Mouse (Mus musculus): ENCODE data around the gene Zfyve1. TPM values are rescaled to one million over a fixed set of nuclear protein-coding genes. Genes with fewer than 3 reads are reported as not detected.

The Zfyve1 gene
- total and polyA plus RNA-seq, 2 experiments from 2014 or later, result 10.5 to 18.0 TPM

GRCm38 (mm10) chr12:83531992-83532391 is 65.0 kb downstream of the Zfyve1 start:
- Histone ChIP-seq H3K36me3 (replicated peaks; ENCODE audit: control insufficient read depth, insufficient read depth, low read length) (peaks cover 40% of the 10 kb centered on the region), H3K4me1 (ENCODE audit: control insufficient read depth, insufficient read depth) (no peaks in the 10 kb centered on the region), H3K9ac (replicated peaks; ENCODE audit: low read depth, low read length) (no peak overlapping the region), H3K9me3 (replicated peaks; ENCODE audit: control insufficient read depth, low read length) (no peaks in the 10 kb centered on the region), H3K4me3 (ENCODE audit: low read depth, low read length) (no peak overlapping the region), H3K4me2 (ENCODE audit: low read depth, low read length) (no peak overlapping the region), H3K27ac (ENCODE audit: low read depth) (no peak overlapping the region), H3K27me3 (ENCODE audit: control insufficient read depth, insufficient read depth, low read length) (no peaks in the 10 kb centered on the region)
- no peak for ATAC-seq (ENCODE audit: insufficient read depth, low read depth)
- TF ChIP-seq CTCF (IDR thresholded peaks at IDR 0.05; ENCODE audit: low read depth) (no peak), EP300 (IDR thresholded peaks at IDR 0.05; ENCODE audit: low read depth) (no peak)
- WGBS, result 90% methylated on average over 6 of the region's 6 CpGs
- no peak for DNase-seq (ENCODE audit: low spot score)

- DNase-seq (ENCODE audit: low spot score) (no peak), ATAC-seq (ENCODE audit: insufficient read depth, low read depth) (no peak)
- no peak overlapping the region for H3K4me2 ChIP-seq (ENCODE audit: low read depth, low read length)
- no peak overlapping the region for H3K4me3 ChIP-seq (ENCODE audit: low read depth, low read length)
- no peaks in the 10 kb centered on the region for H3K27me3 ChIP-seq (ENCODE audit: control insufficient read depth, insufficient read depth, low read length)
- H3K4me1 ChIP-seq (ENCODE audit: control insufficient read depth, insufficient read depth), result peaks cover 8% of the 10 kb centered on the region
- TF ChIP-seq CTCF (IDR thresholded peaks at IDR 0.05; ENCODE audit: low read depth) (no peak), EP300 (IDR thresholded peaks at IDR 0.05; ENCODE audit: low read depth) (no peak)
- H3K36me3 ChIP-seq (replicated peaks; ENCODE audit: control insufficient read depth, insufficient read depth, low read length), result peaks cover 20% of the 10 kb centered on the region
- 79% methylated on average over 5 of the region's 5 CpGs for WGBS
- H3K9ac ChIP-seq (replicated peaks; ENCODE audit: low read depth, low read length), result no peak overlapping the region
- H3K9me3 ChIP-seq (replicated peaks; ENCODE audit: control insufficient read depth, low read length), result no peaks in the 10 kb centered on the region
- no peak overlapping the region for H3K27ac ChIP-seq (ENCODE audit: low read depth)
These were observed 68.4 kb downstream of the Zfyve1 start for GRCm38 (mm10) chr12:83528665-83529064.

- no peak overlapping the region for H3K9ac ChIP-seq (replicated peaks; ENCODE audit: low read depth, low read length)
- no peak overlapping the region for H3K4me2 ChIP-seq (ENCODE audit: low read depth, low read length)
- 74% methylated on average over 6 of the region's 6 CpGs for WGBS
- H3K27ac ChIP-seq (ENCODE audit: low read depth), result no peak overlapping the region
- H3K4me1 ChIP-seq (ENCODE audit: control insufficient read depth, insufficient read depth), result peaks cover 8% of the 10 kb centered on the region
- H3K9me3 ChIP-seq (replicated peaks; ENCODE audit: control insufficient read depth, low read length), result no peaks in the 10 kb centered on the region
- H3K4me3 ChIP-seq (ENCODE audit: low read depth, low read length), result no peak overlapping the region
- DNase-seq (ENCODE audit: low spot score) (no peak), ATAC-seq (ENCODE audit: insufficient read depth, low read depth) (no peak)
- peaks cover 17% of the 10 kb centered on the region; the same call in 1 of the 2 replicates for H3K36me3 ChIP-seq (replicated peaks; ENCODE audit: control insufficient read depth, insufficient read depth, low read length)
- no peaks in the 10 kb centered on the region for H3K27me3 ChIP-seq (ENCODE audit: control insufficient read depth, insufficient read depth, low read length)
- no peak for TF ChIP-seq CTCF (IDR thresholded peaks at IDR 0.05; ENCODE audit: low read depth)
- TF ChIP-seq EP300 (IDR thresholded peaks at IDR 0.05; ENCODE audit: low read depth), result no peak
These were observed 69.2 kb downstream of the Zfyve1 start for GRCm38 (mm10) chr12:83527816-83528215.

GRCm38 (mm10) chr12:83525822-83526544 is 71.0 kb downstream of the Zfyve1 start:
- Histone ChIP-seq H3K9ac (replicated peaks; ENCODE audit: low read depth, low read length) (no peak overlapping the region), H3K27ac (ENCODE audit: low read depth) (peak overlapping the region; percentile 58)
- no peak for DNase-seq (ENCODE audit: low spot score)

GRCm38 (mm10) chr12:83524329-83524728 is 72.7 kb downstream of the Zfyve1 start:
- Histone ChIP-seq H3K4me3 (ENCODE audit: low read depth, low read length) (no peak overlapping the region), H3K27me3 (ENCODE audit: control insufficient read depth, insufficient read depth, low read length) (no peaks in the 10 kb centered on the region), H3K36me3 (replicated peaks; ENCODE audit: control insufficient read depth, insufficient read depth, low read length) (no peaks in the 10 kb centered on the region), H3K4me2 (ENCODE audit: low read depth, low read length) (no peak overlapping the region), H3K27ac (ENCODE audit: low read depth) (peak overlapping the region; percentile 7), H3K9ac (replicated peaks; ENCODE audit: low read depth, low read length) (no peak overlapping the region), H3K4me1 (ENCODE audit: control insufficient read depth, insufficient read depth) (peaks cover 14% of the 10 kb centered on the region), H3K9me3 (replicated peaks; ENCODE audit: control insufficient read depth, low read length) (no peaks in the 10 kb centered on the region)
- 58% methylated on average over 5 of the region's 5 CpGs for WGBS
- no peak for ATAC-seq (ENCODE audit: insufficient read depth, low read depth)
- no peak for DNase-seq (ENCODE audit: low spot score)
- no peak for TF ChIP-seq EP300 (IDR thresholded peaks at IDR 0.05; ENCODE audit: low read depth)
- TF ChIP-seq CTCF (IDR thresholded peaks at IDR 0.05; ENCODE audit: low read depth), result peak; percentile 5; the same call in 1 of the 2 replicates

More at GRCm38 (mm10) chr12:83525822-83526544, 71.0 kb downstream of the Zfyve1 start:
- Histone ChIP-seq H3K4me1 (ENCODE audit: control insufficient read depth, insufficient read depth) (peaks cover 12% of the 10 kb centered on the region), H3K36me3 (replicated peaks; ENCODE audit: control insufficient read depth, insufficient read depth, low read length) (peaks cover 10% of the 10 kb centered on the region; the same call in 1 of the 2 replicates), H3K4me3 (ENCODE audit: low read depth, low read length) (no peak overlapping the region), H3K9me3 (replicated peaks; ENCODE audit: control insufficient read depth, low read length) (no peaks in the 10 kb centered on the region), H3K27me3 (ENCODE audit: control insufficient read depth, insufficient read depth, low read length) (no peaks in the 10 kb centered on the region), H3K4me2 (ENCODE audit: low read depth, low read length) (0 out of 2 replicates have a peak overlapping the region, but pooled peaks have one; percentile 8)
- TF ChIP-seq CTCF (IDR thresholded peaks at IDR 0.05; ENCODE audit: low read depth) (no peak), EP300 (IDR thresholded peaks at IDR 0.05; ENCODE audit: low read depth) (no peak)
- ATAC-seq (ENCODE audit: insufficient read depth, low read depth), result peak; percentile 36; the same call in 1 of the 2 replicates
- 48% methylated on average over 18 of the region's 18 CpGs for WGBS

All from heart, postnatal 0 days (tissue).